Mouse (Mus musculus): Measurements from ENCODE around the gene Usp20.

Gene Usp20

GRCm38 (mm10) chr2:30990221-30990620 lies 8.1 kb downstream of the Usp20 start:
- DNase-seq = no peak

GRCm38 (mm10) chr2:30994853-30995252 lies 12.8 kb downstream of the Usp20 start:
- no peak for DNase-seq

DNA sequence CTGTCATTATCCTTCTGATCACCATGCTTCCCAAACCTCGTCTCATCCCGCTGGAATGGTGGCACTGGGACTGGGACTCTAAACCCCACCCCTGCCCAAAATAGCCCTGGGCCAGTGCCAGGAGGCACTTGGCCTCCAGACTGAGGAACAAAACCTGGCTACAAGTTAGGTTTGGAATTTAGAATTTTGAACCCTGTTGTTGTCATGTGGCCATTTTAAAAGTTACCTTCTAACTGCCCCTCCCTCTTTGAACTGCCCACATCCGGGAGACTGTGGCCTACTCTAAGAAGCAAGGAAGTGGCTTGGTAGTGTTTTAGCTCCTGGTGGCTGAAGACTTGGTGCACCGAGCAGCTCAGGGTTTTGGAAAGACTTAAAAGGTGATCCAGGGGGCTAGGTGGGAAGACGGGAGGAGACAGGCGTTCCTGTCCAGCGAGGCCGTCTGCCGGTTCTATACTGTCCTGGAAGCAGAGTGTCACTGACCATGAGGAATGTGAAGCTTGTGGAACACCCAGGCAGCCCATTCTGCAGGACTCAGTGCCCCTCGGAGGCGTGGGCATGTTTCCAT lies 13.4 kb downstream of the Usp20 start:
- peak; percentile 43 for DNase-seq

- DNase-seq = no peak
Measured at GRCm38 (mm10) chr2:30998443-30999260, 16.6 kb downstream of the Usp20 start.

DNA sequence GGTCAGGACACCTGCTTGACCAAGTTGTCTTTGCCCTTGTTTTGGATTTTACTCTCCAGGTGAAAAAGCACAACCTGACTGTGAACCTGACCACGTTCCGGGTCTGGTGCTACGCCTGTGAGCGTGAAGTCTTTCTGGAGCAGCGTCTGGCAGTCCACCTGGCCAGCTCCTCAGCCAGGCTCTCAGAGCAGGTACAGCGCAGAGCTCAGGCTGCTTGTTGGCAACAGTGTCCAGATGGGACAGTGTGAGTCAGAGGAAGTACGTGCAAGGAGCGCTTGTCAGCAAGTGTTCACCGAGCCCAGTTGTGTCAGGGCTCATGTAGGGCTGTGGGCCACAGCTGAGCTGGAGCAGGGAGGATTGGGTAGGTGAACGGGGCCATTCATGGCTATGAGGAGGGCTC lies 20.8 kb downstream of the Usp20 start:
- DNase-seq = no peak

- no peak for DNase-seq
Measured at GRCm38 (mm10) chr2:31005453-31005852, 23.4 kb downstream of the Usp20 start.

GRCm38 (mm10) chr2:31006434-31006833 lies 24.4 kb downstream of the Usp20 start:
- DNase-seq = no peak

DNA sequence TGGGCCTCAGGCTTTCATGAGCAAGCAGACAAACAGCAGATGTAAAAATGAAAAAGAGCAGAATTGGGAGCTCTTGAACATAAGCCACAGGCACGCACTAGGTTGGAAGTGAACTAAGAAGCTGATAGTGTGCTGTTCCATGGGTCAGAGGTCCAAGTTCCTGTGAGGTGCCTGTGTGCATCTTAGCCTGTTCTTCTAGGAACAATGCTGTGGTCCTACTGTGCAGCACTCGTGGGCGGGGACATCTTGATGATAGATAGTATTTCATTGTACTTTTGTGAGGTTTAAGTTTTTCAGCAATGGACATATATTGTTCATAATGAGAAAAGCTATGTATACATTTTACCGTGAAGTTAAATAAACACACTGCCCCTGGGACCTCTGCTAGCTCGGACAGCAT lies 25.1 kb downstream of the Usp20 start:
- DNase-seq = no peak

- no peak for DNase-seq
Measured at GRCm38 (mm10) chr2:31013371-31014120, 31.5 kb downstream of the Usp20 start.

GRCm38 (mm10) chr2:31017625-31018317 lies 35.7 kb downstream of the Usp20 start:
- DNase-seq = no peak

DNA sequence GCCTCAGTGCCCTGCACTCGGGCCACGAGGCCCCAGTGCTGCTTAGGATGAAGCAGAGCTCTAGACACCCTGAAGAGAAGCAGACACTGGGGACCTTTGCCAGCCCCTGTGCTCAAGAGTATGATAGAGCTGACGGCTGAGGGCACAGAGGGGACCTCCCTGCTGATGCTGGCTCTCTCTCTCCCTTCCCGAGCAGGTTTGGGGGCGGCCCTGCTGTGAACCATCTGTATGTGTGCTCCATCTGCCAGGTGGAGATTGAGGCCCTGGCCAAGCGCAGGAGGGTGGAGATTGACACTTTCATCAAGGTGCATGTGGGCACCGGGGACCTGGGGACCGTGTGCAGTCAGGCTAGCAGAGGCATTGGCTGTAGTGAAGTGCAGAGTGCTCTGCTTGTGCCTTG lies 36.4 kb downstream of the Usp20 start:
- DNase-seq = no peak

GRCm38 (mm10) chr2:31019011-31019410 lies 36.9 kb downstream of the Usp20 start:
- no peak for DNase-seq

DNA sequence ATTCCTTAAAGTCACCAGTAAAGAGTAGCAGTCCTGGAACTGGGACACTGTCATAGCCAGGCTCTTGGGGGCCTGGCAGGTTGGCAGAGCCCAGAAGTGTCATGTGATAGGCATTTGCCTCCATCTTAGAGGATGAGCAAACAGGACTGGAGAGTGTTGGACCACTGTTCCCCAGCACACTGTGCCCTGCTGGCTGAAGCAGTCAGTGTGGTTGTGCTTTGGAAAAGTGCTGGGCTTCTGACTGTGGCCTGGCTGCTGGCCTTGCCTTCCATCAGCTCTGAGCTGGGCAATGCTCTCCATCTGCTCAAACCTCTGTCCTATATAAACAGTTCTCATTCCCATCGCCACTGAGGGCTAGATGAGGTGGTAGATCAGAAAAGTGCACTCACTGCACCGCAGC lies 38.1 kb downstream of the Usp20 start:
- DNase-seq = no peak

DNA sequence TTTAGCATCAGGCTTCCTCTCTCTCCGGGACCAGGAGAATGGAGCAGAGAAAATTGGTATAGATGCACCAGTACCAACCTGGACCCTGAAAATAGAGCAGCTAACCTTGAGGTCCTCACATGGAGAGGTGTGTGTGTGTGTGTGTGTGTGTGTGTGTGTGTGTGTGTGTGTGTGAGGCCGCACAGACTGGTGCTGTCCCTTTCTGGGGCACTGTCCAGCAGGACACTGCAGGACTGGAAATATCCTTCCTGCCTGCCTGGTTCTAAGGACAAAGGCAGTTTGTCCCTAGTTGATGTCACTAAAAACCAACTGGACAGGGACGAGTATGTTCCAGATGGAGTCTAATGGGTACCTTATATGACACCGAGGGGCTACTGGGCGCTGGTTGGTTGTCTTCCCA lies 41.9 kb downstream of the Usp20 start:
- DNase-seq = no peak

GRCm38 (mm10) chr2:31024618-31025370 lies 42.7 kb downstream of the Usp20 start:
- peak; percentile 70 for DNase-seq

DNA sequence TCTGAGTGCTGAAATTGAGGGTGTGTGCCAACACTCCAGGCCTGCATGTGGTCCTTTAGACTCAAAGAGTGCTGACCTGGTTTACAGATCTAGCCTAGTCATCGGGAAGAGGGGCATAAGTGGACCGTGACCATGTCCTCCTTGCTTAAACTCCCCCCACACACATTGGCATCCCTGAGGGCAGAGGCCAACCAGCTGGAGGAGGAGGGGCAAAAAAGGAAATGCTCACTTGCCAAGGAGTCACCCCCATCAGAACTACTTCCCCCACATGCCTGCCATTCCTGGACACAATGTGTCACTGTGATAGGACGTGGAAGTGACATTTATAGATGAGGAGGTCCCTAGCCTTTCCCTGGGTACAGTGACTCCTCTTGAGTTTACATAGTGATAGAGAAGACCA lies 43.4 kb downstream of the Usp20 start:
- peak; percentile 58 for DNase-seq

- peak; percentile 43 for DNase-seq
Measured at GRCm38 (mm10) chr2:31026642-31027041, 44.6 kb downstream of the Usp20 start.

DNA sequence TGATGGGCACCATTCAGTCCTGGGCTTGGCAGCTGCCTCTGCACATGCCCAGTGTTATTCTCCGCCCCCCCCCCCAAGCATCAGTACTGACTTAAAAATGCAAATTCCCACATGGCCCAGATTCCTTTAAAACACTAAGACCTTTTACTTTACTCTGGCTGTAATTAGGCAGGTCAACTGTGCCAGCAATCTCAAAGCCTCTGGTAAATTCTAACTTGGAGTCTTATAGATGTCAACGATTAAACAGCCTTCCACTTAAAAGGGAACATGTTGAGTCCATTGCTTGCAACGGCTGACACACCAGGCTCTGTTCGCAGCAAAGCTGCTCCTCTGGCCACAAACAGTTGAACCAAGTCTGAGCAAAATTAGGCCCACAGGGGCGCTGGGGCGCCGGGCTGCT lies 49.9 kb downstream of the Usp20 start:
- peak; percentile 47 for DNase-seq

GRCm38 (mm10) chr2:31036811-31037210 lies 54.7 kb downstream of the Usp20 start:
- no peak for DNase-seq

DNA sequence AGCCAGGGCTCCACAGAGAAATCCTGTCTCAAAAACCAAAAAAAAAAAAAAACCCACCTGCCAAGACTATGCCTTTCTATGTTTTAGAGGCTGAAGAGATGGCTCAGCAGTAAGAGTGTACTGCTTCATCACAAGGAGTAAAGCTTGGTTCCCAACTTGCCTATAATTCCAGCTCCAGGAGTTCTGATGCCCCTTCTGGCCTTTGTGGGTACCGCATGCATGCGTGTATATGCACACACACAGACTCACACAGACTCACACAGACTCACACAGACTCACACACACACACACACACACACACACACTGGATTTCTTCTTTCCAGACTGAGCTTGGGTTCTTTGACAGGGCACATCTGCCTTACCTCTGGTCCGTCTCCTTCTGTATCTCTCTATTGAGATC lies 58.0 kb downstream of the Usp20 start:
- no peak for DNase-seq

DNA sequence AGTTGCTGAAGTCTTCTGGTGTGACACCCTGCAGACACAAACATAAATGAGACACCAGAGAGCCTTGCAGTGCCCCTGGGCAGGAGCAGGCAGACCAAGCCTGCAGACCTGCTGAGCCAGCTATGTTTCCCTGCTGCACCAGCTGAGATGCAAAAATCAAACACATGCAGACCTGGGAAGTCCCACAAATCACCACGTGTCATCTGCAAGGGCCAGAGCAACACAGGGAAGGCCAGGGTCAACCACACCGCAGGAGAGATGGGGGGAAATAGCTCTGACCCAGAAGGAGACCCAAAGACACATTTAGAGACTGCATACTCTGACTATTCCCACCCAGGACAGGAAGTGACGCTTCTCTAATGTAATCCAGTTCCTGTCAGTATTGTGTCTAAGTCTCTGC lies 58.4 kb downstream of the Usp20 start:
- DNase-seq = no peak

DNA sequence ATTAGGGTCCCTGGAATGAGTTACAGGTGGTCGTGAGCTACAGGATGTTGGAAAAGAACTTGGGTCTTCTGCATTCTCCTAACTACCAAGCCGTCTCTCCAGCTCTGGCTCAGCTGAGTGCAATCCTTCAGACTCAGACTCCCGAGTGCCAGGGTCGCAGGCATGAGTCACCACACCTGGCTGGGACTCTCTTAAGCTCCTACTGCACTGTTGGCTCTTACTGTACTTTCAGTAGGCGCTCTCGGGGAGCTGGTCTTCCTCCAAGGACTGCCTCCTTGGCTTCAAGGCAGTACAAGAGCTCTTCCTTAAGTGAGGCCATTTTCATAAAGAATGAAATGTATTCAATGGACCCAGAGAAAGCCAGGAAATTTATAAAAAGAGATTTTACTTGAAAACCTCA lies 59.3 kb downstream of the Usp20 start:
- no peak for DNase-seq

- no peak for DNase-seq
Measured at GRCm38 (mm10) chr2:31042881-31043280, 60.8 kb downstream of the Usp20 start.

All from kidney, postnatal 14 days (tissue).